Mouse (Mus musculus) brain, embryonic 14.5 days (tissue): ENCODE measurements at regions not wholly inside any gene's neighbourhood (a gene's known extent, or its start where the extent isn't known, plus 50 kb on each side); places are given as distances from the start of the nearest gene placed in this dataset.

Source experiments
- CTCF ChIP-seq: fragments of 200-500 bp; IDR thresholded peaks from 2 replicates; pipeline ENCODE4 v1.5.1; 2012; ENCODE audit warnings: inconsistent platforms, mild to moderate bottlenecking, moderate library complexity, borderline replicate concordance; ENCODE audit not compliant: insufficient read depth, insufficient read length; ENCODE audit errors: extremely low read depth
- POLR2A ChIP-seq: fragments of 200-500 bp; IDR thresholded peaks from 2 replicates; pipeline ENCODE4 v1.6.1; 2012; ENCODE audit warnings: mild to moderate bottlenecking, inconsistent platforms, borderline replicate concordance; ENCODE audit not compliant: poor library complexity, insufficient read depth, insufficient read length, severe bottlenecking; ENCODE audit errors: extremely low read depth

DNA sequence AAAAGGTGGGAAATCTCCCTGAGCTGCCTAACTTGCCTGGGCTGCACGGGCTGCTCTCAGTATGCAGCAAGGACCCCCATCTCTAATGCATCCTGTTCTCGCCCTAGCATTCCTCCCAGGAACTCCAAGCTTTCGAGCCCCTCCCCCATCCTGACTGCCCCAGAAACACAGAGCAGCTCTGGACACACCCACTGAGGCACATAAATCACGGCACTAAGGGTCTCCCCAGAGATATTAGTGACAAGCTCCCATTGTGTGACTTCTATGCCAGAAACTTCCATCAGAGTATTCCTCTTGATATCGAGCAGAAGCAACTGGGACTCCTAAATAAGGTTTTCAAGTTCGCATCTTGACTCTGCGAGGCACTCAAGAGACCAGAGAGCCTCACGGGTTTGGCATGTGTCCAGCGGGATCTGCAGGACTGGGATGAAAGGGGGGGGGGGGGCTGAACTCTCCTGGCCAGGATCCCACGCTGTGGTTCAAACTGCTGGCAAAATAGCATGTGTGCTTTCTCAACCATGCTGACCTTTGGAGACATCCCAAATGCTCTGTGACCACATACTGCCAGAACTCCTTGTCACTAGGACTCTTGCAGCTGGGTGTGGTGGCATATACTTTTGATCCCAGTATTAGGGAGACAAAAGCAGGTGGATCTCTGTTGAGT, 212.5 kb downstream of the Rybp start:
- TF ChIP-seq CTCF (no peak), POLR2A (no peak)
